Mouse (Mus musculus): ENCODE data around the gene 2200002J24Rik.

DNA sequence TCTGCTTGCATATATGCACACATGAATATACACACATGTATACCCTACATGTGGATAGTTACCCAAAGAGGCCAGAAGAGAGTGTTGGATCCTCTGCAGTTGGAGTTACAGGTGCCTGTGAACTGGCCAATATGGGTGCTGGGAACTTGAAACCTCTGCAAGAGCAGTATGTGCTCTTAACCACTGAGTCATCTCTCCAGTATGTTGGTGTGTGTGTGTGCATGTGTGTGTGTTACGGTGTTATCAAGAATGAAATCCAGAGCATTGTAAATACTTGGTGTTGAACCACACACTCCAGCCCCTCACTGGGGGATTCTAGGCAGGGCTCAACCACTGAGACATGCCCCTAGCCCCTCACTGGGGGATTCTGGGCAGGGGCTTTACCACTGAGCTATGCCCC is 8.7 kb downstream of the 2200002J24Rik start:
- TF ChIP-seq POLR2A (IDR thresholded peaks at IDR 0.05; ENCODE audit: low read depth, low read length) (no peak), CTCF (IDR thresholded peaks at IDR 0.05; ENCODE audit: extremely low read depth, insufficient read length, insufficient replicate concordance, low read depth, low read length) (no peak)

Measured in small intestine, adult 2 months (tissue).